Mouse (Mus musculus): ENCODE results near the gene Dmac2.
"Not testable (repeated sequence)": the region's sequence is repeated elsewhere in the genome, so short reads cannot be mapped to it uniquely, and the experiment has no call there.

The Dmac2 gene

DNA sequence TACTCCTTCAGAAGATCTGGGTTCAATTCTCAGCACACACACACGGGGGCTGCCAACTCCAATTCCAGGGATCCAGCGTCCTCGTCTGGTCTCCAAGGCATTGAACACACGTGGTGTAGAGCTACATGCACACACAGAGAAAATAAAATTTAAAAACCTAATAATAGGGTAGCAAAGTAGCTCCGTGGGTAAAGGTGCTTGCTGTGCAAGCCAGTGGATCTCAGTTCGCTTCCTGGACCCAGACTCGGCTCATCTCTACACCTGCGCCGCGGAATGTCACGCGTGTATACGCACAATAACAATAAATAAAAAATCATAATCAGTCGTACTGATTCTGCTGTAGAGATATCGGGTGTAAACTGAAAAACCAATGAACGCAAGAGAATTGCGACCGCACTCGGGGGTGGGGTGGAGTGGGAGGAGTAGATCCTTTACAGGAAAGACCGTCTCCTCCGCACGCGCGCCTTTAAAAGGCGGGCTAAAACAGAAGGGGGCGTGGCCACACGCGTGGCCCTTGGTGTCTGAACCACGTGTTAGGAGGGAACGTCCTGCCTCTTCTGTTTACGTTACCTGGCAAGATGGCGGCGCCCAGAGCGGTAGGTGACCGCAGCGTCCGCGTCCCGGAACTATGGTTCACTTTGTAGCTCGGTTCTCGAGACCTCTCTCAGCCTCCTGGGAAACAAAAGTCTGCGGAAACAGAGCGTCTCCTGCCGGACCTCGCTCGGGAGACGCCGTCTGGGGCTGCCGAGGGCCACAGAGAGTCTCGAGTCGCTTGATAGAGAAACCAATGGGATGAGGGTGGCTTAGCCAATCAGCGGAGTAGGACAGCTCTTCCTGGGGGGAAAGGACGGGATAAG is at the start of gene Dmac2:
Gene Dmac2, plus strand, starts transcription at position 550 of the 857 bp plus-strand sequence.
- peak; percentile 91 for DNase-seq (ENCODE audit: extremely low spot score, low spot score)

DNA sequence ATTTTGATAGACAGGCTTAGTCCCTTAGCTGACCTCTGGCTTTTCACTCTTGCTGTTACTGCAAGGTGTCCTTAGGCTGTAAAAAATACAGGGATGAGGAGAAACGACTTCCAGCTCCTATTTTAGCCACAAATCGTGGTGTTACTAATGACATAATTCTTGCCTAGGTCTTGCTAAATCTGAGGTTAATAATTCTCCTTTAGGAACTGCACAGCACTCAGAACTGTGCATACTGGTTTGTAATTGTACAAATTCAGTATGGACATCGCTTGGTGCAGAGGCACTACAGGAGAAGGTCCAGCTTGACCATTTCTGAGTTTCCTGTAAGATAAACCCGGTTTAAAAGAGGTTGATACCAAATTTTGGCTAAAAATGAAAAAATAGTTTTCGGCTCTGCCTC is 45.4 kb upstream of the Dmac2 start:
- not testable (repeated sequence) for DNase-seq (ENCODE audit: extremely low spot score, low spot score)

DNA sequence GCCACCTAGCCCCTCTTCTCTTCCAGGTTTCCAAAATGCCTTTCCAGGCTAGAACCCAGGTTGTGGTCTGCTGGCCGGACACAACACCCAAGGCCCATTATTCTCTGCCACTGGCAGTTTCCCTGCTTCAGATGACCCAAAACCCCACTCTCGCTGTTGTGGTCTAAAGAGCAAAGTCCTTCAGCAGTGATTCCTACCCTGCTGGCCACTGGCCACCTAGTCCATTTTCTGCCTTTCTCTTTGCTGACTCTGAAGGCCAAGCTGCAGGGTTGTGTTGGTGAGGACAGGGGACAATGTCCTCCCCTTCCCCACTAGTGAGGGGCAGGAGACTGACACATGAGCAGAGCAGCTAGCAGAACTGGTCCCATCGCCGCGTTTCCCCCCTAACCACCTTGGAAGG is 44.1 kb upstream of the Dmac2 start:
- DNase-seq (ENCODE audit: extremely low spot score, low spot score) = no peak

DNA sequence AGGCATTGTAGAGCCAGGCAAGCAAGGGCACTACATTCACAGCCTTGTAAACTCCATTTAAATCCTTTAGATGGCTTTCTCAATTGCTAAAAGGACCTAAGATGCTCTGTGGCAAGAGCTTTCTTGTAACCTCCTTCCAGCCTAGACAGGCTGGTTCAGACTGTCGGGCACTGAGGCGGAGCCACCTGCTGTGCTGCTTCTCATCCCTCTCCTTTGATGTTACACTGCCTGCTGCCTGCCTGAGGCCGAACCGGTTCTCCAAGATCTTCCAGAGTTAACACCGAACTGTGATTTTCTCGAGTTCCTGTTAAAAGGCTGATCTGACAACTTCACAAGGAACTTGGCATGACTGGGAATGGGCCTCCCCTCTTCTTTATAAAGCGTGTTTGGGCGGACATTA is 43.3 kb upstream of the Dmac2 start:
- no peak for DNase-seq (ENCODE audit: extremely low spot score, low spot score)

DNA sequence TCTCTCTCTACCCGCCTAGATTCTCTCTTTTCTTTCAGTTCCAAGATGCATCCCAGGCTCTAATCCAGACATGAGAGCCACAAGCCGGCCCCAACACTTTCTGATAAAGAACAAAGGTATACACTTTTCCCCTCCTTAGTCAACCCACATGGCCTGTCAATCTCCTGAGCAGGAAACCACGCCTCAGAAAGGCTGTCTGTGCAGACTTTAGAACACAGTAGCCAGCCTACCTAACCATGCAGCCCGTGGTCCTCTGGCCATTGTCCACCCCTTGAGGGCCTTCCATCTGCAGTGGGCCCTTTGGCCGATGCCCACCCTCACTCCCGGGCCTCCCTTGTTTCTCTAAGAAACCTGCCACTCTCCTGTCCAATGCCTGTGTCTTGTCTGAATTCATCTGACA is 42.9 kb upstream of the Dmac2 start:
- DNase-seq (ENCODE audit: extremely low spot score, low spot score) = not testable (repeated sequence)

DNA sequence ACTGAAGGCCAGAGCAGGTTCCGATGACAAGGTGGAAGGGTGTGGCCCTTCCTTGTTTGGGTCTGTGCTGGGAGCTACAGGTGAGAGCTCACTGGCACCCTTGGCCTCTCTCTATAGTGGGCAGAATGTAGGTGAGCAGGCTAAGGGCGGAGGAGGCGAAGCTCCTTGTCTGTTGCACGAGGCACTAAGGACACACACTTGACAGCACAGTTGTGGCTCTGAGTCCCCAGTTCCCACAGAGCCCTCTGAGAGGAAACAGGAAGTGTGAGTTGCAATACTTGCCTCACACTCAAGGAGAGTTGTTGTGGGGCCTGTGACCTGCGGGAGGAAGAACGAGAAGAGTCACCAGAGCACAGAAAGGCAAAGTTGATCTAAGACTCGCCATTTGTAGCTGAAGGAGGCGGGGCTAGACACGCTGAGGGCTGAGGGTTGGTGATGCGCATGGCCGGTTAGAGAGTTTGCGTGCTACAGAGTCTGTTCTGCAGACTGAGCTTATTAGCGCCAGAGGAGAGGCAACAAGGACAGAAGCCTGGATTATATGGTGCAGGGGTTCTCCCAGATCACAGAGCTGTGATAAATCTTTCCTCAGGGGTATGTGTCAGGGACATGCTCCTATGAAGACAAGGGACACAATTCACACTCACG is 42.3 kb upstream of the Dmac2 start:
- not testable (repeated sequence) for DNase-seq (ENCODE audit: extremely low spot score, low spot score)

DNA sequence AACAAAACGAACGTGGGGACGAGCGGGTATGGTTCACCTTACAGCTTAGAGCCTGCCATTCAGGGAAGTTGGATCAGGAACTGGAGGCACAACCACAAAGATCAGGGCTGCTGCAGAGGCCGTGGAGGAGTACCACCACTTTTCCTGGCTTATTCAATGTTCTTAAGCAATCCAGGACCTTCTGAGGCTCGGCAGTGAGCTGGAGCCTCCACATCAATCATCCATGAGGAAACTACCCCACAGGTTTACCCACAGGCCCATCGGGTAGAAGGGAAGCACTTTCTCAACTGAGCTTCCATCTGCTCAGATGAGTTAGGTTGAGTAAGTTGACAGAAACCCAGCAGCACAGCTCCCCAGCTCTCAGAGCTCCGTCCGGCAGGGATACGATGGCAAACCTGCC is 39.8 kb upstream of the Dmac2 start:
- no peak for DNase-seq (ENCODE audit: extremely low spot score, low spot score)

DNA sequence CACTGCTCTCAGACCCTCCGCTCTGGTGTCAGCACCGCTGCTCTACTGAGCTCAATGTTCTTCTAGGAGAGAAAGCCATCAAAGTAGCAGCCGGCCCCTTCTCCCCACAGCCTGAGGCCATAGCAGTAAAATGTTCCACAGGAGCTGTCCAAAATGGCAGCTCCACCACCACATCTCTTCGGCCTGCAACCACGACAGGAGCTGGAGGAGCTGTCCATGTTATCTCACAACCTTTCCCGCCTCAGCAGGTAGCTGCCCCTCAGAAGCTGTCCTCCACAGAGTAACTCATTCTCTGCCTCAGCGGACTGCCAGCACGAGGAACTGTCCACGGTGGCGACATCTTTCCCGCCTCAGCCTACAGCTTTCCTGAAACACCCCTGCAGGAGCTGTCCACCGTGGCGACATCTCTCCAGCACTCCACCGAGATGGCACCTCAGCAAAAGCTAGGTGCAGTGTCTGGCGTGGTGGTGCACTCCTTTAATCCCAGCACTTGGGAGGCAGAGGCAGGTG is 36.9 kb upstream of the Dmac2 start:
- no peak for DNase-seq (ENCODE audit: extremely low spot score, low spot score)

DNA sequence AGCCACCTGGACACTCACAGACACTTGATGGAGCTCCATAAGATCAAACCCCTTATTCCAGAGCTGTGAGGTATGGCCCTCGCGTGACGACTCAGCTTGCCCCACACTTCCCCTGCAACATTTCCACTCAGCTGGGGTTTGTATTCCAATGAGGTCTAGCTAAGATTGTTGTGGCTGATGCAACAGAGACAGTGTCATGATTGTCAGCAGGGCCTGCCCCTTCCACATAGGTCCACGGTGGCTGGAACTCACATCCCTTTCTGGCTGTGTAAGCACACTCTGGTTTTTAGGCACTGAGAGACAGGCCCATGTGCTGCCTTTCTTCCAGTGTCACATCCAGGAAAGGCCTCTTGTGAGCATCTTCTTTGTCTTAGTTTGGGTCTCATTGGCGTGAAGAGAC is 34.6 kb upstream of the Dmac2 start:
- DNase-seq (ENCODE audit: extremely low spot score, low spot score) = no peak

DNA sequence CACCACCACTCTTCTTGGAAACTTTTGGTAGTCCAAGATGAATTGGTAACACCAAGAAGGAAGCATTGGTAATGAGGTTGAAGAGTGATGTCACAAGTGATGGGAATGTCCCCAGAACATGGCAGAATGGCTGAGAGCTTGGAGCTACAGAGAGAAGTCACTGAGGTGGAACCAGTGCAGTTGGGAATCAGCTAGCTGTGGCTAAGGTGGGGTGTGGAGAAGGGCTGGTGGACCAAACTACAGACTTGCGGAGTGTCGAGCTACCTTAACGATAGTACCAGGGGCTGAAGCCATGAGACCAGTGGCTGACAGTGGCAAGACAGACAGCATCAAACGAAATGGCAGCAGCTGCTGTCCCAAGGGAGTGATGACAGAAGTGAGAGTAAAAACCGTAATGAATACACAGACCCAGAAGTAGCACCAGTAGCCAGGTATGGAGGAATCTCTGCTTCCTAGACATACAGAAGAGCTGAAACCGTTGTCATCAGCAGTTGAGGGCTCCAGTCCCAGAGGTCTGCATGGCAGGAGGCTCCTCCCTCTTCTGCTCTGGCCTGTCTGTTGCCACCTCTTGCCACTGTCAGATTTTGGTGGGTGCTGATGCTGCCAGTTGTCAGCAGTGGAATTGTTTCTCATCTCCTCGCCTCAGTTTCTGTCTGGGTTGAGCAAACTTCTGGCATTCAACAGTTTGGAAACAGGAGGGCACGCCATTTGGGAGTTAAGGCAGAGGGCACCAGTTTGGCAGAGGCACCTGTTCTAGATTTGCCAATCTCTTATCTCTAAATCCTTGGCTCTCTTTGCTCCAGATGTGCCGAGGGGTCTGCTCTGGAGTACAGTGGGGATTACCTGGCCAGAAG is 33.6 kb upstream of the Dmac2 start:
- peak; percentile 4 for DNase-seq (ENCODE audit: extremely low spot score, low spot score)

DNA sequence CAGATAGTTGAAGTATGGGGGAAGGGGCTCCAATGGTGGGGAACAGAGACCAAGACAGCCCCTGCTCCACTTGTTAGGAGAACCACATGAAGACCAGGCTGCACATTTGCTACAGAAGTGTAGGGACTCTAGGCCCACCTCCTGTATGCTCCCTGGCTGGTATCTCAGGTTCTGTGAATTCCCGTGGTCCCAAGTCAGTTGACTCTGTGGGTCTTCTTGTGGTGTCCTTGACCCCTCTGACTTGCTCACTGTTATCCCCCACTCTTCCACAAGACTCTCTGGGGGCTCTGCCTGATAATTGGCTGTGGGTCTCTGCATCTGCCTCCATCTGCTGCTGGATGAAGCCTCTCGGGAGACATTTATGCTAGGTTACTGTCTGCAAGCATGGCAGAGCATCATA is 28.0 kb upstream of the Dmac2 start:
- no peak for DNase-seq (ENCODE audit: extremely low spot score, low spot score)

DNA sequence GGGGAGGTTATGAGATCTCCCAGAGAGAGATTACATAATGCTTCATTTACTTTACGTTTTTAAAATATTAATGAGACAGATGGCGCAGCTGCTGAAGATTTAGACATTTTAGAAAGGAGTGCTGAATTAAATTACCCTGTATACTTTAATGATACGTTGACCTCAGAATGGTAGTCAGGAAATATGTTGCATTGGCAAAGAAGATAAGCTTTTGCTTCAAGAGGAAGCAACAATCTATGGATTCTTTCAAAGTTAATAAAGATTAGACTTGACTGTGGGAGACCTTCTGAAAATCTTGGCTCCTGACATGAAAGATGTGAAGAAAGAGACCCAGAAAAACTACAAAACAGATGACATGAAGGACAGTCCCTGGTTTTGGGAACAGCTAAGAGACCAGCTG is 25.4 kb upstream of the Dmac2 start:
- DNase-seq (ENCODE audit: extremely low spot score, low spot score) = no peak

DNA sequence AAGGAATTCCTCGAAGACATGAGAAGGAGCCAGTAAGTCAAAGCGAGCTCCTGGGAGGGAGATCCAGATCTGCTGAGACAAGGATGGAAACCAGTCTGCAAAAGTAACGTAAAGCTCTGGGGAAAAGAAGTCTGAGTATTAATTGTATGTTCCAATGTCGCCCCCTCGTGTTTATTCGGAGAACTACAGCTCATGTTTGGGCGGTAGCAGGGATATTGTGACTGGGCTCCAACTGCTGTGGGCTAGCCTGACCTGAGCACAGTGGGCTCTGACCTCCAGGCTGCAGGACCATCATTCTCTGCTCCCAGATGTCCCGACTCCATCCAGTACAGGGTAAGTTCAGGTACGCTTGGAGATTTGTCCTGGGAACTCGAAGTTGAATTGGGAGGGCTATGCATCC is 19.6 kb upstream of the Dmac2 start:
- DNase-seq (ENCODE audit: extremely low spot score, low spot score) = peak; percentile 83

DNA sequence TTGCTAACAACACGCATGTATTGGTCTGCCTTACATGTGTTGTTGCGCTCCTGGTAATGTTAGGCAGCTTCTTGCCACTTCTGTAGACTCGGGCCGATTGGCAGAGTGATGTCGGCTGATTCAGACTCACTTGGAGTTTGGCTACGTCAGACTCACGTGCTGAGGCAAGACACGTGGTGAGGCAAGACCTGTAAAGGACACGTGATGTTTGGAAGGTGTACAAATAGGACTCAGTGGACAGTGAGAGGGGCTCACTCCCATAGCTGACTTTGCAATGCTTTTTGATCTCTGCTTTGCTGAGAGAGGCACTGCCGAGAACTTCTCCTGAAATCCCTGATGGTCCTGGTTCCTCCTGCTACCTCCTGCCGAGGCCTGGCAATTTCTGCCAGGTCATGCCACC is 18.5 kb upstream of the Dmac2 start:
- peak; percentile 6 for DNase-seq (ENCODE audit: extremely low spot score, low spot score)

DNA sequence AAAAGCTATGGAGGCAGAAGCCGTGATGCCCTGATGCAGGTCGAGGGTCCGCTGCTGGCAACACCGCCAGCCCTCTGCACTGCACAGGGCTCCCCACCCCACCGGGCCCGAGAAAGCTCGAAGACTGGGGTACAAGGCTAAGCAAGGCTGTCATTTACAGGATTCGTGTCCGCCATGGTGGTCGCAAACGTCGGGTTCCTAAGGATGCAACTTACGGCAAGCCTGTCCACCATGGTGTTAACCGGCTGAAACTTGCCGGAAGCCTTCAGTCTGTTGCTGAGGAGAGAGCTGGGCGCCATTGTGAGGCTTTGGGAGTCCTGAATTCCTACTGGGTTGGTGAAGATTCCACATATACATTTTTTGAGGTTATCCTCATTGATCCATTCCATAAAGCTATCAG is 17.9 kb upstream of the Dmac2 start:
- peak; percentile 7 for DNase-seq (ENCODE audit: extremely low spot score, low spot score)

DNA sequence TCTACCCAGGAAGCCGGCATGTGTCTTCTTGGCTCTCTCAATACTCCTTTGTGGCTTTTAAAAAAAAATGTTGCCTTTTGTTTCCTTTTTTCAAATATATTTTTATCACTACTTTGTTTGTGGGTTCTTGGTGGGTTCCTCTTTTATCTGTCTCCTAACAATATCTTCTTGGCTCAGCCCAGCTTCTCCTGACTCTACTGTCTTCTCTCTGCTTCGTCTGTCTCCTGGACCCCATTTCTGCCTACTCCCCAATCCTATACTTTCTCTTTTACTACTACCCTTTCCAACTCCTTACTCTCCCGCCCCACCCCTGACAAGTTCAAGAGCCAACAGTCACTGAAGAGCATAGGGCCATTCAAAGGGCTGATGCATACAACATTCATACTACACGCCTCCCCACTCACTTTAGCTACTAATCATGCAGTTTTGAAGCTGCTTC is 12.6 kb upstream of the Dmac2 start:
- DNase-seq (ENCODE audit: extremely low spot score, low spot score) = no peak

DNA sequence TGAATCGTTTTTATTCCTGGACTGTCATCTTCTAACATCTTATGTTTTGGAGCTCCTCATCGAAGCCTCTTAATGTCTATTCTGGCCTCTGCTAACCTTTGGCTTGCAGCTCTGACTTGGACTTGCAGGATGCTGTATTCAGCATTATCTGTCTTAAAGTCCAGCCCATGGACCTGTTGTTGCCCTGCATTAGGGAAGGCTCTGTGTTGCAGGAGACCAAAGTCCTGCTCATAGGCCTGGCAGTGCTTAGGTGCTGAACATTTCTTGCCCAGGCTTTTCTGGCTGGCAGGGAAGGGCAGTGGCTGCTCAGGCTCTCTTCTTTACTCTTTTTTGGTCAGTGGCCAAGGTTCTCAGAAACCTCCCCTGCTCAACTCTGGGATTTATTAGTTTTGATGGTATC is 12.0 kb upstream of the Dmac2 start:
- DNase-seq (ENCODE audit: extremely low spot score, low spot score) = no peak

DNA sequence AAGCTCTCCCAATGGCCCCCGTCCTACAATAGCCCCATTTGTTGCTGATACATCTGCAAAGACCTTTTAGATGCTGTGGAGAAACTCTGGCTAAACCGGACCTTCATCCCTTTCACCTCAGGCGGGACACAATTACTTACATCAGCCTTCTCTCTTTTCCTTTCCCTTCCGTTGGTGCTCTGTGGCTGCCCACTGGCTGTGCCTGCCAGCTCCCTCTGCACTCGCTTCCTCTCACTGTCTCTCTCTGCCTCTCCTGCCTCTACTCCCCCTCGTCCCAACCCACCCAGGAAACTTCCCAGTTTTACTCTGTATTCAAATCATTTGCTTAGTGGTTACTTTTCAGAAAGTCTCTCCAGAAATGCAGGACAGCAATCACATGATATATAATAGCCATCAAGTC is 9.2 kb upstream of the Dmac2 start:
- DNase-seq (ENCODE audit: extremely low spot score, low spot score) = peak; percentile 11

DNA sequence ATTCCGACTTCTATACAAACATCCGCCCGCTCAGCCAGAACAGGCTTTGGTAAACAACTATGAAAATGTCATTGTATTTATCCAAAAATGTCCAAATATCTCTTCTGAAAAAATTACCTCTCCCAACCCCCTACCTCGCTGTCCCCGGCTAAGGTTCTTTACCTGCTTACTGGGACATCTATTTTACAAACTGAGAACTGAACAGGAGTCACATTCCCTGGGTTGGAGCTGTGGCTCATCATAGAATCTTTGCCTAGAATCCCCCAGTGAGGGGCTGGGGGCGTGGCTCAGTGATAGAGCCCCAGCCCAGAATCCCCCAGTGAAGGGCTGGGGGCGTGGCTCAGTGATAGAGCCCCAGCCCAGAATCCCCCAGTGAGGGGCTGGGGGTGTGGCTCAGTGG is 7.7 kb upstream of the Dmac2 start:
- DNase-seq (ENCODE audit: extremely low spot score, low spot score) = no peak

DNA sequence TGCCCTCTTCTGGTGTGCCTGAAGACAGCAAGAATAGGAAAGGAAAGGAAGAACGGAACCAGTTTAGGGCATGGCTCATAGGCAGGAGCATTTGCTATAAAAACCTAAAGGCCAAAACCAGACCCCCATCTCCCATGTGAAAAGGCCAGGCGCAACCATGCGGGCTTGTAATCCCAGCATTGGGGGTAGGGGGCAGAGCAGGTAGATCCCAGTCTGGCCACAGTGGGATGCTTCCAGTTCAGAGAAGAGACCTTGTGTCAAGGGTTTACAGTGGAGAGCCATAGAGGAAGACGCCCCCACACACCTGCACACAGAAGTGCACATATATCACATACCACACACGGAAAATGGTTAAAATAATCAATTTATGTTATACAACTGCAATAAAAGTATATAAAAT is 5.1 kb upstream of the Dmac2 start:
- DNase-seq (ENCODE audit: extremely low spot score, low spot score) = no peak

DNA sequence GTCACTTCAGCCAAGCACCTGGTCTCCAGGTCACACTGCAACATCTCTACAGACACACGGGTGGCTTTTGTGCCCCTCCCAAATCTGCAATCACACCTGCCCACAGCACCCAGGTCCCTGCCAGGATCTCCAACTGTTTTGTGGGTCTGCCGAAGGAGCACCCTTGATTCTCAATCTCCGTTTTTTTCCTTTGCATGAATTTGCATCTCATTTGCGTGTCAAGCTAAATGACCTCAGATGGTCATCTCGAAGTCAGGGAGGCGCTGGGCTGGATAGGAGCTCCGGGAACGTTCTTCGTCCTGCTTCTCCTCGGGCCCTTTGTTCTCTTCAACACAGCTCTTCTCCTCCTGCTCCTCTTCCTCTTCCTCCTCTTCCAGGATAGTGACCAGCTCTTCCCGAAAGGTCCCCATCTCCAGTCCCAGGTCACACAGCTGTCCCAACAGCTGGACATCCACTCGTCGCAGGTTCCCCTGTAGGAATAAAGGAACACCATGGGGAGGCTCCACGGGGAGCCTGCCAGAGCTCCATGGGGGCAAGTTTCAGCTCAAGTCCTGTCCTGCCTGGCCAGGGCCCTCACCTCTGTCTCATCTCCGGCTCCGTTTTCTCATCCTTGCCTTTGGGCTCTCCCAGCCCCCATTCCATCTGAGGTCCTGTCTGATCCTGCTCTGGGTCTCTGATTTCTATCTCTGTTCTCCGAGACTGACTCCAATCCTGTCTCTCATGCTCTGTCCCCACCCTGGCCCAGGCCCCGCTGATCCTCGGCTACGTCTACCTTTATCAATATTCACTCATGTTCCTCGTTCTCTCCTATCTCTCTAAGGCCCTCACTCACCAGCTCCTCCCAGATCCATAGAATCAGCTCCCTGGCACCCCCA is 4.1 kb upstream of the Dmac2 start:
- DNase-seq (ENCODE audit: extremely low spot score, low spot score) = no peak
